Mouse (Mus musculus) heart, postnatal 0 days (tissue): ENCODE data around the gene Flt3.

ENCODE experiments used
- CTCF ChIP-seq: IDR thresholded peaks from 2 replicates; pipeline ENCODE4 v1.5.1; 2016; ENCODE audit warnings: antibody characterized with exemption, control low read depth, low read depth
- EP300 ChIP-seq: IDR thresholded peaks from 2 replicates; pipeline ENCODE4 v1.6.1; 2016; ENCODE audit warnings: antibody characterized with exemption, low read depth

DNA sequence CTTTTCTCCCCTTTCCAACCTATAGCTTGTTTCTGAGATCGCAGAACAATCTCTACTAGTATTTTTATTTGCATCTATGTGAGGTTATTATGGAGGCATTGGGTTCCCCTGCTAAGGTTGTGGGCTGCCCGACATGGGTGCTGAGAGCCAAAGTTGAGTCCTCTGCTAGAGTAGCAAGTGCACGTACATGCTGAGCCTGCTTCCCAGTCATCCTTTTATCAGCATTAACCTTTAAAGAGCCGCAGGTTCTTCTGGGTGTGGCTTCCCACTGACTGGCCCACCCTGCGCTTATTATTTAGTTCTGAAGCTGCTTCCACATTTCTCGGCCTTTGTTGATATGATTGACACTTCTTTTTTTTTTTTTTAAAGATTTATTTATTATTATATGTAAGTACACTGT is 44.0 kb upstream of the Flt3 start:
- TF ChIP-seq CTCF (no peak), EP300 (no peak)
